Mouse (Mus musculus) MEL (cell line): ENCODE measurements around the gene Mettl23.
"Not testable (repeated sequence)": the region's sequence is repeated elsewhere in the genome, so short reads cannot be mapped to it uniquely, and the experiment has no call there.

Experiments
- CTCF ChIP-seq, 3 experiments: IDR thresholded peaks in 2 of 3; conservative IDR thresholded peaks in 1 of 3; 2 replicates each; pipeline ENCODE4 v1.5.1; 2011 to 2012; ENCODE audit warnings: low read length in 3 of 3, low read depth in 2 of 3, mild to moderate bottlenecking in 2 of 3, improper control_type of control experiment in 1 of 3, inconsistent platforms in 1 of 3, mixed read lengths in 1 of 3, moderate library complexity in 1 of 3; ENCODE audit not compliant: control insufficient read depth in 1 of 3, insufficient read depth in 1 of 3, poor library complexity in 1 of 3, severe bottlenecking in 1 of 3
- E2F4 ChIP-seq: IDR thresholded peaks from 2 replicates; pipeline ENCODE4 v1.6.1; 2011; ENCODE audit warnings: low read depth, low read length, improper control_type of control experiment, borderline replicate concordance
- ELF1 ChIP-seq: IDR thresholded peaks from 2 replicates; pipeline ENCODE4 v1.6.1; 2014; ENCODE audit warnings: low read depth, mild to moderate bottlenecking, inconsistent platforms, low read length, improper control_type of control experiment, moderate library complexity
- EP300 ChIP-seq, 2 experiments: IDR thresholded peaks; 2 replicates each; pipeline ENCODE4 v1.6.1; 2011; ENCODE audit warnings: improper control_type of control experiment in 2 of 2, low read length in 2 of 2, low read depth in 1 of 2, mild to moderate bottlenecking in 1 of 2
- JUND ChIP-seq: IDR thresholded peaks from 2 replicates; pipeline ENCODE4 v1.6.1; 2011; ENCODE audit warnings: low read depth, mild to moderate bottlenecking, improper control_type of control experiment, low read length
- MAFK ChIP-seq: IDR thresholded peaks from 2 replicates; pipeline ENCODE4 v1.6.1; 2011; ENCODE audit warnings: low read depth, mild to moderate bottlenecking, low read length, improper control_type of control experiment, borderline replicate concordance
- MAZ ChIP-seq: IDR thresholded peaks from 2 replicates; pipeline ENCODE4 v1.6.1; 2012; ENCODE audit warnings: low read depth, mild to moderate bottlenecking, inconsistent platforms, low read length, improper control_type of control experiment
- NELFE ChIP-seq: IDR thresholded peaks from 2 replicates; pipeline ENCODE4 v1.6.1; 2011; ENCODE audit warnings: low read depth, low read length, improper control_type of control experiment
- POLR2A ChIP-seq, 2 experiments: IDR thresholded peaks; 2 replicates each; pipeline ENCODE4 v1.6.1; 2011 to 2012; ENCODE audit warnings: low read length in 2 of 2, mild to moderate bottlenecking in 2 of 2, control low read depth in 1 of 2, improper control_type of control experiment in 1 of 2, low read depth in 1 of 2, moderate library complexity in 1 of 2; ENCODE audit not compliant: control insufficient read depth in 1 of 2, insufficient read depth in 1 of 2, poor library complexity in 1 of 2
- POLR2AphosphoS5 ChIP-seq: IDR thresholded peaks from 2 replicates; pipeline ENCODE4 v1.6.1; 2012; ENCODE audit warnings: low read depth, borderline replicate concordance, mild to moderate bottlenecking, inconsistent platforms, low read length, moderate library complexity, mixed read lengths
- ZC3H11A ChIP-seq: IDR thresholded peaks from 2 replicates; pipeline ENCODE4 v1.6.1; 2012; ENCODE audit warnings: low read depth, mild to moderate bottlenecking, inconsistent platforms, low read length, improper control_type of control experiment

GRCm38 (mm10) chr11:116902588-116902987, 59.5 kb downstream of the Mettl23 start:
- TF ChIP-seq NELFE; CTCF (IDR thresholded peaks at IDR 0.05 in 2 of 3, conservative IDR thresholded peaks at IDR 0.05 in 1 of 3; ENCODE audit: control insufficient read depth in 1 of 3, insufficient read depth in 1 of 3, low read depth in 2 of 3, low read length in 3 of 3, poor library complexity in 1 of 3, severe bottlenecking in 1 of 3); POLR2A (IDR thresholded peaks at IDR 0.05; ENCODE audit: control insufficient read depth in 1 of 2, insufficient read depth in 1 of 2, low read depth in 1 of 2, low read length in 2 of 2, poor library complexity in 1 of 2); JUND; EP300 (IDR thresholded peaks at IDR 0.05; ENCODE audit: low read depth in 1 of 2, low read length in 2 of 2); ELF1; POLR2AphosphoS5; E2F4; MAZ; ZC3H11A; MAFK: not testable (repeated sequence)
